Mouse (Mus musculus): ENCODE measurements around the gene Eml2. TPM values are rescaled to one million over a fixed set of nuclear protein-coding genes. Genes with fewer than 3 reads are reported as not detected.
"Not testable (repeated sequence)": the region's sequence is repeated elsewhere in the genome, so short reads cannot be mapped to it uniquely, and the experiment has no call there.

Eml2 gene
- total and polyA plus RNA-seq, 2 experiments from 2014 or later: 13.4 to 89.0 TPM

DNA sequence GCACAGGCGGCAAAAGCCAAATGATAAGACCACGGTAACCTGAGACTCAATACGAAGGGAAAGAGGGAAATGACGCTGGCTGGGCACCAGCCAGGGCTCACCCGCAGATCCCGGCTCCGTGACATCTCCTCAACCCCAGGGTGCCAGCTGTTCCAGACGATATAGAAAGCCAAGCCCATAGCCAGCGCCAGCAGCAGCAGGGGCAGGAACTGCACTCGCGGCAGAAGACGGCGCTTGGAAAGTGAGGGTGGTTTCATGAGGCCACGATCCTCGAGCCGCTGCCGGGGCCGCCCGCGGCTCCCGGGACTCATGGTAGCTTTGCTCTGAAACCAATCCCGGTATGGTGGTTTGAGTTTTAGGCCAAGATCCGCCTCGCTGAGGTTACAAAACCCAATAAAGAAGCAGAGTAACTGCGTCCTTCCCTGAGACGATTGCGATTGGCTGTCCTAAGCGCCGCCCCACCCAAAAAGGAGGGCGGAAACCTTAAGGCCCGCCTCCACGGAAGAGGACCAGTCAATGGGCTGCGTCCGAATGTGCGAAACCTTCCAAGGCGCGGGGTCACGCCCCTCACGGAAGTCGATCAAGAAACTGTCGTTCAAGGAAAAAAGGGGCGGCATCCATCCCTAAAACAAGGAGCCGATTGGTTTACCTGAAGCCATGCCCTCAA, 27.2 kb upstream of the Eml2 start, which contains the start of gene Qpctl:
Qpctl (minus strand) TSS at position 417 of the 667 bp plus-strand sequence.
- DNase-seq (ENCODE audit: low spot score) (peak; percentile 100), ATAC-seq (ENCODE audit: low FRiP score) (peak; percentile 96)
- Histone ChIP-seq H3K27ac (ENCODE audit: low read depth, low read length) (peak within 1 kb of the TSS; percentile 82), H3K36me3 (ENCODE audit: insufficient read depth, low read length) (peaks cover 30% of the 10 kb centered on the region), H3K4me2 (ENCODE audit: low read depth, low read length, poor library complexity, severe bottlenecking) (peak within 1 kb of the TSS; percentile 67), H3K4me1 (ENCODE audit: insufficient read depth, low read length) (peaks cover 10% of the 10 kb centered on the region; the same call in 1 of the 2 replicates), H3K27me3 (ENCODE audit: insufficient read depth, low read length) (no peaks in the 10 kb centered on the region), H3K4me3 (ENCODE audit: low read depth, low read length) (peak within 1 kb of the TSS; percentile 58), H3K9ac (replicated peaks; ENCODE audit: low read length, poor library complexity, severe bottlenecking) (peak within 1 kb of the TSS; percentile 67), H3K9me3 (ENCODE audit: low read length) (no peaks in the 10 kb centered on the region)
- peak; percentile 6; the same call in 1 of the 2 replicates for TF ChIP-seq CTCF (IDR thresholded peaks at IDR 0.05)
- WGBS: under 1% methylated on average over 43 of the region's 43 CpGs

DNA sequence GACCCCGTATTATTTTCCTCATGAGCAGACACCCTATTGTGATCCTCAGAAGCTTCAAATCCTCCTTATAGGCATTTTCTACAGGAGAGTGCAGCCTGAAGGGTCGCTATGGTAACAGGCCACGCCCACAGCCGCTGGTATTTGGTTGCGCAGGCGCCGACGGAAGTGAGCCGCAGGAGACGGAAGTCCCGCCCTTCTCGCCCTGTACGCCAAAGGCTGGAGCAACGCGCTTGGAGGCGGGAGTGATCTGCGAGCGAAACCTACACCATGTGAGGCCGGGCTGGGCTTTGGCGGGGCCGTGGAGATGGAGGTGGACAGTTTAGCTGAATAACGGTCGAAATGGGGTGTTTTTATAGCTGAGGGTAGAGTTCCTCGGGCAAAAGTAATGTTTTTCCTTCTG, 26.6 kb upstream of the Eml2 start, which contains the start of gene Snrpd2:
Snrpd2 (plus strand) TSS at position 97 of the 400 bp plus-strand sequence.
- ATAC-seq (ENCODE audit: low FRiP score): peak; percentile 90
- Histone ChIP-seq H3K27me3 (ENCODE audit: insufficient read depth, low read length) (no peaks in the 10 kb centered on the region), H3K9me3 (ENCODE audit: low read length) (no peaks in the 10 kb centered on the region), H3K27ac (ENCODE audit: low read depth, low read length) (peak within 1 kb of the TSS; percentile 82), H3K4me1 (ENCODE audit: insufficient read depth, low read length) (peaks cover 10% of the 10 kb centered on the region; the same call in 1 of the 2 replicates), H3K4me2 (ENCODE audit: low read depth, low read length, poor library complexity, severe bottlenecking) (peak within 1 kb of the TSS; percentile 67), H3K36me3 (ENCODE audit: insufficient read depth, low read length) (peaks cover 35% of the 10 kb centered on the region), H3K9ac (replicated peaks; ENCODE audit: low read length, poor library complexity, severe bottlenecking) (peak within 1 kb of the TSS; percentile 67), H3K4me3 (ENCODE audit: low read depth, low read length) (peak within 1 kb of the TSS; percentile 58)
- DNase-seq (ENCODE audit: low spot score): peak; percentile 98
- no peak for TF ChIP-seq CTCF (IDR thresholded peaks at IDR 0.05)
- WGBS: under 1% methylated on average over 24 of the region's 24 CpGs

DNA sequence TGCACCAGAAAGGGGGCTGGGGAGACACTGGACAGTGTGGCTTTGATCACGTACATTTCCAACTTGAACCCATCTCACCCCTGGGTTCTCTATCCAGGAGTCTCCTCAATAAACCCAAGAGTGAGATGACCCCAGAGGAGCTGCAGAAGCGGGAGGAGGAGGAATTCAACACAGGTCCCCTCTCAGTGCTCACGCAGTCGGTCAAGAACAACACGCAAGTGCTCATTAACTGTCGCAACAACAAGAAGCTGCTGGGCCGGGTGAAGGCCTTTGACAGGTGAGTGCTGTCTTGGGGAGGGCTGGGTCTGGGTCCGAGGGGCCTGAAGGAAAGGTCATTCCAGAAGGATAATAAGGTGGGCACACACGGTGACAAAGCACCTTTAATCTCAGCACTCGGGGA, 25.1 kb upstream of the Eml2 start:
- not testable (repeated sequence) for ATAC-seq (ENCODE audit: low FRiP score); H3K9ac ChIP-seq (replicated peaks; ENCODE audit: low read length, poor library complexity, severe bottlenecking); H3K27me3 ChIP-seq (ENCODE audit: insufficient read depth, low read length); H3K4me2 ChIP-seq (ENCODE audit: low read depth, low read length, poor library complexity, severe bottlenecking); DNase-seq (ENCODE audit: low spot score); H3K27ac ChIP-seq (ENCODE audit: low read depth, low read length); H3K4me3 ChIP-seq (ENCODE audit: low read depth, low read length); H3K4me1 ChIP-seq (ENCODE audit: insufficient read depth, low read length); H3K9me3 ChIP-seq (ENCODE audit: low read length)
- 91% methylated on average over 10 of the region's 10 CpGs for WGBS
- H3K36me3 ChIP-seq (ENCODE audit: insufficient read depth, low read length): peaks cover 38% of the 10 kb centered on the region

DNA sequence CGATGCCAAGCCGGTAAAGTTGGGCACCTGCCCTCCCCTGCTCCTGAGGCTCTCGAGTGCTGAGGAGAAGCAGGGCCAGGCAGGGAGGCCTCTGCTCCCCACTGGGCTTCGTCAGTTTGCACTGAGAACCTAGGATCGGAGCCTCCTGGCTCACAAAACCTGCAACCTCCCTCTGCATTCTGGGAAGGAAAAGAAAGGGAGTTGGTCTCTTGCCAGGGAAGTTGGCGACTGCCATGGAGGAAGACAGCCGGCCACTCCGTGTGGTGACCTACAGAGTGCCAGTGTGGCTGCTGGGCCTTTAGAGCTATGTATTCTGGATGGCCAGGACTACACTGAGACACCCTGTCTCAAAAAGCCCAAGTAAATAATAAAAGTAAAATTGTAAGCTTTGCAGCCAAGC, 21.4 kb upstream of the Eml2 start:
- peaks cover 32% of the 10 kb centered on the region for H3K36me3 ChIP-seq (ENCODE audit: insufficient read depth, low read length)
- peaks cover 11% of the 10 kb centered on the region; the same call in 1 of the 2 replicates for H3K4me1 ChIP-seq (ENCODE audit: insufficient read depth, low read length)
- TF ChIP-seq CTCF (IDR thresholded peaks at IDR 0.05): no peak
- no peaks in the 10 kb centered on the region for H3K9me3 ChIP-seq (ENCODE audit: low read length)
- no peak for ATAC-seq (ENCODE audit: low FRiP score)
- H3K4me2 ChIP-seq (ENCODE audit: low read depth, low read length, poor library complexity, severe bottlenecking): no peak overlapping the region
- H3K9ac ChIP-seq (replicated peaks; ENCODE audit: low read length, poor library complexity, severe bottlenecking): no peak overlapping the region
- H3K4me3 ChIP-seq (ENCODE audit: low read depth, low read length): no peak overlapping the region
- no peak for DNase-seq (ENCODE audit: low spot score)
- H3K27me3 ChIP-seq (ENCODE audit: insufficient read depth, low read length): no peaks in the 10 kb centered on the region
- WGBS: 72% methylated on average over 8 of the region's 8 CpGs
- H3K27ac ChIP-seq (ENCODE audit: low read depth, low read length): no peak overlapping the region

DNA sequence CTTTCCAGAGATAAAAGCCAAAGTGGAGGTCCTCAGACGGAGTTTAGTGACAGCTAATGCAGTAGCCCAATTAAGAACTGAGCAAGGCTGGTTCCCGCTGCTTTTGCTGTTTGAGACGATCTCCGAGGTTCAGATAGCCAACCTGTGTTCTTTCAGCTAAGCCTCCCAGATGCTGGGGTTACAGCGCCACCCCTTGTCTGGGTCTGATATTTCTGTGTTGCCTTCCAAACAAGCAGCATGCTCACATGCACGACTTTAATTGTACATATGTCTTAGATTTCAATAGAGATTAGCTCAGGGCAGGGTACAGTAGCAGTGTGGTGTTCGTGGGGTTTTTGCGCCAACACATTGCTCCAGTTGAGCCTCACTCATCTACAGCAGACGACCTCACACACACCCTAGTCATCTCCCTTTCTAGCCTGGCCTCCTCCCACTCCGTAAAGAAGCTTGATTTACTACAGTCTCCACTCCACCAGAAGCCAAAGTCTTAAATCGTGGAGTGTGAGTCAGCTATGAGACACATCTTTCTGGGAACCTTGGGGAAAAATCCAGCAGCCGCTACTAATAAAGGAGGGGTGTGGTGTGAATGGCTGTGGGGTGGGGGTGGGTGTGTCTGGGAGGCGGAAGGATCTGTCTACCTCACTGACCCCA, 20.3 kb upstream of the Eml2 start:
- TF ChIP-seq CTCF (IDR thresholded peaks at IDR 0.05): peak; percentile 49

More for the DNA sequence above, 20.3 kb upstream of the Eml2 start:
- H3K27ac ChIP-seq (ENCODE audit: low read depth, low read length): no peak overlapping the region
- H3K9me3 ChIP-seq (ENCODE audit: low read length): no peaks in the 10 kb centered on the region
- H3K4me3 ChIP-seq (ENCODE audit: low read depth, low read length): no peak overlapping the region
- H3K4me2 ChIP-seq (ENCODE audit: low read depth, low read length, poor library complexity, severe bottlenecking): no peak overlapping the region
- ATAC-seq (ENCODE audit: low FRiP score) (no peak), DNase-seq (ENCODE audit: low spot score) (no peak)
- H3K27me3 ChIP-seq (ENCODE audit: insufficient read depth, low read length): no peaks in the 10 kb centered on the region
- peaks cover 8% of the 10 kb centered on the region; the same call in 1 of the 2 replicates for H3K4me1 ChIP-seq (ENCODE audit: insufficient read depth, low read length)
- peaks cover 32% of the 10 kb centered on the region for H3K36me3 ChIP-seq (ENCODE audit: insufficient read depth, low read length)
- H3K9ac ChIP-seq (replicated peaks; ENCODE audit: low read length, poor library complexity, severe bottlenecking): no peak overlapping the region
- 60% methylated on average over 13 of the region's 13 CpGs for WGBS
